Mouse (Mus musculus) forebrain, embryonic 13.5 days (tissue): ENCODE data around the gene Lhfpl2. TPM values are rescaled to one million over a fixed set of nuclear protein-coding genes. Genes with fewer than 3 reads are reported as not detected.

Experiments
- ATAC-seq: fragments of 200-750 bp; cut with Nextera tagmentation; 2 replicates; pipeline ENCODE4 v1.8.0; 2017
- H3K27ac ChIP-seq: fragments of 300-500 bp; sonication (generic); 2 replicates; pipeline ENCODE4 v1.5.1; 2015; ENCODE audit warnings: inconsistent platforms, mild to moderate bottlenecking, moderate library complexity
- H3K27me3 ChIP-seq: fragments of 300-500 bp; sonication (generic); 2 replicates; pipeline ENCODE4 v1.6.1; 2015; ENCODE audit warnings: mild to moderate bottlenecking, inconsistent platforms
- H3K36me3 ChIP-seq: fragments of 300-500 bp; sonication (generic); 2 replicates; pipeline ENCODE4 v1.6.1; 2015; ENCODE audit warnings: mild to moderate bottlenecking, inconsistent platforms; ENCODE audit not compliant: poor library complexity, severe bottlenecking
- H3K4me1 ChIP-seq: fragments of 300-500 bp; sonication (generic); 2 replicates; pipeline ENCODE4 v1.6.1; 2015; ENCODE audit warnings: inconsistent platforms
- H3K4me2 ChIP-seq: fragments of 300-500 bp; sonication (generic); 2 replicates; pipeline ENCODE4 v1.6.1; 2015; ENCODE audit warnings: inconsistent platforms, mild to moderate bottlenecking, moderate library complexity
- H3K4me3 ChIP-seq: fragments of 300-500 bp; sonication (generic); 2 replicates; pipeline ENCODE4 v1.5.1; 2015; ENCODE audit warnings: mild to moderate bottlenecking, inconsistent platforms
- H3K9ac ChIP-seq: fragments of 300-500 bp; sonication (generic); 2 replicates; pipeline ENCODE4 v1.6.1; 2015; ENCODE audit warnings: mild to moderate bottlenecking, inconsistent platforms
- H3K9me3 ChIP-seq: fragments of 300-500 bp; sonication (generic); replicated peaks from 2 replicates; pipeline ENCODE4 v1.6.1; 2016; ENCODE audit warnings: inconsistent platforms
- WGBS: fragments of 180-500 bp; shearing (Covaris S2); methylation state at CpG from one replicate; pipeline ENCODE4 v1.1.7; 2015; 5-methylcytosine and 5-hydroxymethylcytosine counted together
- polyA plus RNA-seq: library from polyadenylated mRNA; unstranded; fragments of >200 nt; fragmentation: Nextera tagmentation; extraction: Ambion mirVana; gene quantifications from 2 replicates; pipeline ENCODE4 v1.2.1, GENCODE M21; 2015

Gene Lhfpl2
- polyA plus RNA-seq, 1 experiment from 2014 or later, result 10.1 TPM

DNA sequence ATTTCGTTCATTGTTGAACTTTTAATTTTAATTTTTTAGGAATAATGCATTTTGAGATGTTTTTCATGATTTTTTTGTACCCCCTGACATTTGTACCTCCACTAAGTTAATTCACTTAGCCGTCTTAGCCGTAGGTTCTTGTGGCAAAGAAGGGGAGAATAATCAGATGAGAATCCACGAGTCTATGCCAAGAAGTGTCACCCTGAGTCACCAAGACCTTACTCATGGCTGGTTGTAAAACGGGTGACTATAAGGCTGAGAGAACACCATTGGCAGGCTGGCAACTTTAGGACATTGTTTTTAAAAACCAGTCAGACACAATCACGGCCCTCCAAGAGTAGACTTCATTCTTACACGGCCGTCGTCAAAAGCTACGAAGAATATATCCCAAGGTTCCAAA, 95.2 kb downstream of the Lhfpl2 start:
- Histone ChIP-seq H3K4me1 (no peaks in the 10 kb centered on the region), H3K27me3 (no peaks in the 10 kb centered on the region), H3K4me2 (no peak overlapping the region), H3K27ac (no peak overlapping the region), H3K36me3 (no peaks in the 10 kb centered on the region), H3K9me3 (no peaks in the 10 kb centered on the region), H3K4me3 (no peak overlapping the region), H3K9ac (no peak overlapping the region)
- no peak for ATAC-seq
- 93% methylated on average over 10 of the region's 10 CpGs for WGBS

DNA sequence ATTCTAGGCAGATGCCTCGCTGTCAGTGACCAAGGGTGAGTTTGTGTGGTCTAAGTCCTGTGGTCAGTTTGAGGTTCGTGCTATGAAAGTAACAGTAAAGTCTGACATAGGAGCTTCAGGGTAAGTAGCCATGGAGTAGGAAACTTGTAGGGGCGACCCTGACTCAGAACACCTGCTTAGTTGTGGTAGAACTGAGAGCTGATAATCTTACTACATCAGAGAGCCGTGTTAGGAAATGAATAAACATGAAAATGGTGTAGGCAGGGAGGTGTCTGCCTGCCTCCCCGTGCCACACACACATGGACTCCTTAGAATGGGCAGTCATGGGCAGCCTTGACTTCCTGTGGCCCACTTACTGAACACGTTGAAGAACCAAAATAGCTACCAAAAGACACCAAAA, 96.1 kb downstream of the Lhfpl2 start:
- H3K27ac ChIP-seq, result no peak overlapping the region
- no peak overlapping the region for H3K4me2 ChIP-seq
- no peaks in the 10 kb centered on the region for H3K36me3 ChIP-seq
- H3K9me3 ChIP-seq, result no peaks in the 10 kb centered on the region
- no peak overlapping the region for H3K4me3 ChIP-seq
- no peak for ATAC-seq
- 92% methylated on average over 6 of the region's 6 CpGs for WGBS
- H3K27me3 ChIP-seq, result no peaks in the 10 kb centered on the region
- H3K4me1 ChIP-seq, result 0 out of 2 replicates have a peak, but pooled peaks cover under 1% of the 10 kb centered on the region
- H3K9ac ChIP-seq, result no peak overlapping the region

DNA sequence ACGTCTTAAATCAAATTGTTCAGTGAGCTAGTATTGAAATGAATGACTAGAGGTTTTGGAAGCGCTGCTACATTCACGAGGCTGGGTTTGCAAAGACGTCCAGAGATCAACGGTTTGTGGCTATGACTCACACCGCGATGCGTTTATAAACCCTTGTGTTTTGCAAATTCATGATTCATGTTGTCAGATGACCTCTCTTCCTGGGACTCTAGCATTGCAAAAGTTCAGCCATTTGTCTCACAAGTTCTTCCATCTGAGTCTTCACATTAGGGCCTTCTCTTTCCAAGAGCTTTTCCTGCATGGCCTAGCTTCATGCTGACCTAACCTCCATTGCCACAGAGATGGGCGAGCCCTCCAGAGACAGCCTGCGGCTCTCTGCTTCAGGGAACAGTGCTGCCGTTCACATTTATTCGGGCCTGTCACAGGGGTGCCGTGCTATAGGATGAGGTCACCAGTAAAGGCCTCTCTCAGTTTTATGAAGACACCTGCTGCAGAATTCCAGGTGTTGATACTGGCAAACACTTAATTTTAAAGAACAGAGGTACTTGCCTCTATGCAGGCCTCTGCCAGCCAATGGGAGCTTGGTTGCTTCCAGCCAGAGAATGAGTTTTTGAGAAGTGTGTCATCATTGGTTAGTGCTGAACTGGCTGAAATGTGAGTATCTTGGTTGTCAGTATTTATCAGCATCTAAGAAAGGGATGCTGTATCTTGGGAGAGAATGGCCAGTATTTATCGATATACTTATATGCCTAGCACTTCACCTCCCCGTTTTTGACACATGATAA, 97.1 kb downstream of the Lhfpl2 start:
- Histone ChIP-seq H3K4me2 (no peak overlapping the region), H3K9me3 (no peaks in the 10 kb centered on the region), H3K9ac (no peak overlapping the region), H3K4me3 (no peak overlapping the region), H3K36me3 (no peaks in the 10 kb centered on the region), H3K27ac (no peak overlapping the region), H3K27me3 (no peaks in the 10 kb centered on the region), H3K4me1 (peaks cover 6% of the 10 kb centered on the region; the same call in 1 of the 2 replicates)
- WGBS, result 90% methylated on average over 15 of the region's 15 CpGs
- no peak for ATAC-seq

DNA sequence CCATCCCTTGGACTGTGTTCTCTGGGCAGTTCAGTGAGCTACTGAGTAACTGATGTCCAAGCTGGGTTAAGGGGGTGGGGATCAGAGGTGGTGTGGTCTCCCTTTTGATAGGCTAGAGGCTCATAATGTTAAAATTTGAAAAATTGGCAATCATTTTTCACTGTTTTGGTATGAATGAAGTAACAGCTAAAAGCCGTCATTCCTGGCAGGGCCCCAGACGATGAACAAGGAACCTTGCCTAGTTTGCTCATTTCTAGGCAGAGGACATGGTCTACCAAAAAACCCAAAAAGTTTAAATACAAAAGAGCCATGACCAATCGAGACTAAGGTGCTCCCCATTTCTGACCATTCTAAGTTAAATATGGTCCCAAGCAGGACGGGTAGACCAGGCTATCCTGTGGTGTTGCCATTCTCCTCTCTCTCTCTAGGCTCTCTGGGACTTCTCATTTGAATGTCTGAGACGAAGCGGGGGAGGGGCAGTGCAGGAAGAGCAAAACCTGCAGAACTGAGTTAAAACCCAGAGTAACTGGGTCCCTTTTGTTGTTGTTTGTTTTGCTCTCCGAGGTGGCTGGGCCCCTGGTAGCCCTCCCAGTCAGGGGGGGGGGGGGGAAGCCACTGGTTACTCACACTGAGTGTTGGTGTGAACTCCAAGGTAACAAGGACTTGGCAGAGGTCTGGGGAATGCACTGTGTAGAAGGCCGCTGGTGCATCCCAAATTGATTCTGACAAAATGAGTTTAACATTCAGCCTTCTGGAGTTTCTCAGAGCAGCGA, 98.2 kb downstream of the Lhfpl2 start:
- Histone ChIP-seq H3K36me3 (no peaks in the 10 kb centered on the region), H3K9me3 (no peaks in the 10 kb centered on the region), H3K4me3 (no peak overlapping the region), H3K27me3 (no peaks in the 10 kb centered on the region), H3K9ac (no peak overlapping the region), H3K4me1 (peaks cover 6% of the 10 kb centered on the region; the same call in 1 of the 2 replicates), H3K4me2 (no peak overlapping the region), H3K27ac (no peak overlapping the region)
- 44% methylated on average over 9 of the region's 9 CpGs for WGBS
- ATAC-seq, result no peak

DNA sequence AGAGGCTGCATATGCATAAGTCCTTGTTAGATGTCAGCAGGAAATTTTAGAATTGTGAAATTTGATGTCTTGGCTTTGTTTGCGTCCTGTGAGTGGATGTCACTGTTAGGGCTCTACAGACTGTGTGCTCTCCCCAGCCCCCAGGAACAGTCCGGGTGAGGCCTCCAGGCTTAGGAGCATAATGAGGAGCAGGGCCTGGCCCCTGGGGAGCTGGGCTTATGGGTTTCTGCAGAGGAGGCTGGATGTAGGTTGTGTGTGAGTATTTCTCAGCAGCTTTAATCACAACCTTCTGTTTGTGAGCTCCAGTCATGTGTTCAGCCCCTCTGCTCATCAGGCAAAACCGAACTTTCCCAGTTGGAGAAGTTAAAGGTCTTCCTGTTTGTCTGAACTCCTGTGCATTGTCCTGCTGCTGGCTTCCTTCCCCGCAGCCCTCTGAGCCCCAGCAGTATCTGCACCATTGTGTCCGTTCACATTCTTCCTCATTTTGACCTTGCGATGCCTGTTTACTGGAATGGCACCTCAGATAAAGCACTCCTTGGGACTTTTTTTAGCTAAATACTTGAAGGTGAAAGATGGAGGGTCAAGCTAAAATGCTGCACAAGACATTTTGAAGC, 101.4 kb downstream of the Lhfpl2 start:
- Histone ChIP-seq H3K4me1 (peaks cover 6% of the 10 kb centered on the region; the same call in 1 of the 2 replicates), H3K4me2 (no peak overlapping the region), H3K36me3 (no peaks in the 10 kb centered on the region), H3K27ac (no peak overlapping the region), H3K27me3 (no peaks in the 10 kb centered on the region), H3K9ac (no peak overlapping the region), H3K9me3 (no peaks in the 10 kb centered on the region), H3K4me3 (no peak overlapping the region)
- ATAC-seq, result no peak
- 55% methylated on average over 6 of the region's 6 CpGs for WGBS

DNA sequence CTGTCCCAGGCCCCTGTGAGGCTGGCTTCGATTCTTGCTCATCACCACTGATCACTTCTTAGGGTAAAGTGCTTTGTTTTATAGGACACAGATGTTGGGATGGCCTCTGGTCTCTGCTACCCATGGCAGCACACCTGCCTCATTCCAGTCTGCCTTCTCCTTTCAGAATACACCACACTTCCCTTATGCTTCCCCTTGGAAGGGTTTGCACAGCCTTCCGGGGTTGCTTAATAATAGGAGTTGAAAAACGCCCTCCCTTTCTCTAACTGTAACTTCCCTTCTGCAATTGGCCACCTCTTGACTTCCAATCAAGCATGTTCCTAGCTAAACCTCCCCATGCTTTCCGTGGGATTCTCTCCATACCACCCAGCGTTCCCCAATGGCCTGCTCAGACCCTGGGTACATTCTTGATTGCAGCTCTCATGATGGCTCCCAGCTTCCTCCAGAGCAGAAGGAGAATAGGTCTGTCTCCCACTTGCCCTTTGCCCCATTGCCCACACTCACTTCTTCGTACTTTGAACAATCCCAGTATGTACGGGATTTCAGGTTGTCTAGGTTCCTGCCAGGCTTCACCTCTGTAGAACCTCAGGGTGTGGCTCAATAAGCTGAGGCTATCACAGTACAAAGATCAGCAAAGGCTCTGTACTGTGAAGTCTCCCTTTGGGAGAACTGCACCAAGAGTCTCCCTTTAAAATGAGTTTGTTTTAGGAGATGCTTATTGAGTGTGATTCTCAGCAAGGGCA, 102.1 kb downstream of the Lhfpl2 start:
- no peaks in the 10 kb centered on the region for H3K27me3 ChIP-seq
- H3K4me1 ChIP-seq, result peaks cover 6% of the 10 kb centered on the region; the same call in 1 of the 2 replicates
- H3K9me3 ChIP-seq, result no peaks in the 10 kb centered on the region
- no peak for ATAC-seq
- no peak overlapping the region for H3K4me2 ChIP-seq
- 86% methylated on average over 7 of the region's 7 CpGs for WGBS
- H3K27ac ChIP-seq, result no peak overlapping the region
- H3K36me3 ChIP-seq, result no peaks in the 10 kb centered on the region
- H3K9ac ChIP-seq, result no peak overlapping the region
- H3K4me3 ChIP-seq, result no peak overlapping the region

DNA sequence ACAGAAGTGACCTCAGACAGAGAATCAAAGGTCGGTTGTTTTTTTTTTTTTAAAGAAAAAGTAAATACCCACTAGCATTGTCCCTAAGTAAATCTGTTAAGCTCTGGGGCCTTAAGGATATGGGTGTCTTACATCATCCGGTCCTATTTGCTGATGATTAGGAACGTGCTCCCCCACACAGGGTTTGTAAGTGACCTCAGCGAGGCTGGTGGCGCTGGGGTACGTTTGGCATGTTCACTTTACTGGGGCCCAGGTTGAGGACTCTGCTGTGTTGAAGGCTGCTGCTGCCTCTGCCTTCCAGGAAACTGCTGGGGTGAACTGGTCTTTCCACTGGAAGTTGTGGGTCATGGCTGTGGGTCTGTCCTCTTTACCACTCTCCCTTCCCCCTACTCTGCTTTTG, 106.9 kb downstream of the Lhfpl2 start:
- H3K4me2 ChIP-seq, result no peak overlapping the region
- no peaks in the 10 kb centered on the region for H3K36me3 ChIP-seq
- no peaks in the 10 kb centered on the region for H3K9me3 ChIP-seq
- ATAC-seq, result no peak
- H3K4me3 ChIP-seq, result no peak overlapping the region
- peaks cover 3% of the 10 kb centered on the region; the same call in 1 of the 2 replicates for H3K4me1 ChIP-seq
- no peak overlapping the region for H3K27ac ChIP-seq
- no peak overlapping the region for H3K9ac ChIP-seq
- 82% methylated on average over 6 of the region's 6 CpGs for WGBS
- H3K27me3 ChIP-seq, result no peaks in the 10 kb centered on the region

DNA sequence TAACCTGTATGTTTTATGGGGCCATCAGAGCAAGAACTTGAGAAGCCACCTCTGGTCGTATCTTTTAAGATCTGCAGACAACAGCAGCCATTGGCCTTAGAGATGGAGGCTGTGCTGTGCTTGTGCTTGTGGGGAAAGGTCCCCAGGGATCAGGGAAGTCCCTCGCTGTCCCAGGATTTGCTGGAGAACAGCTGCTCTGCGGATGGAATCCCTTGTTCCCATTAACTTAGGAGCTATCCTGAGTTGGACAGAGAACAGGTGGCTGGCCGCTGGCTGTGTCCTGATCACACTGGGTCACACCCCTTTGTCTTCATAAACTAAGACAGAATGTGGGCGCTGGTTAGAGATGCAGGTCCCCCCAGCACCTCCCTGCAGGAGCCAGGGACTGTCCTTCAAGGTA, 110.7 kb downstream of the Lhfpl2 start:
- Histone ChIP-seq H3K27ac (no peak overlapping the region), H3K27me3 (peaks cover 11% of the 10 kb centered on the region), H3K9ac (no peak overlapping the region), H3K9me3 (no peaks in the 10 kb centered on the region), H3K4me3 (no peak overlapping the region), H3K4me2 (no peak overlapping the region), H3K4me1 (peaks cover 14% of the 10 kb centered on the region), H3K36me3 (no peaks in the 10 kb centered on the region)
- ATAC-seq, result no peak
- WGBS, result 84% methylated on average over 5 of the region's 5 CpGs

DNA sequence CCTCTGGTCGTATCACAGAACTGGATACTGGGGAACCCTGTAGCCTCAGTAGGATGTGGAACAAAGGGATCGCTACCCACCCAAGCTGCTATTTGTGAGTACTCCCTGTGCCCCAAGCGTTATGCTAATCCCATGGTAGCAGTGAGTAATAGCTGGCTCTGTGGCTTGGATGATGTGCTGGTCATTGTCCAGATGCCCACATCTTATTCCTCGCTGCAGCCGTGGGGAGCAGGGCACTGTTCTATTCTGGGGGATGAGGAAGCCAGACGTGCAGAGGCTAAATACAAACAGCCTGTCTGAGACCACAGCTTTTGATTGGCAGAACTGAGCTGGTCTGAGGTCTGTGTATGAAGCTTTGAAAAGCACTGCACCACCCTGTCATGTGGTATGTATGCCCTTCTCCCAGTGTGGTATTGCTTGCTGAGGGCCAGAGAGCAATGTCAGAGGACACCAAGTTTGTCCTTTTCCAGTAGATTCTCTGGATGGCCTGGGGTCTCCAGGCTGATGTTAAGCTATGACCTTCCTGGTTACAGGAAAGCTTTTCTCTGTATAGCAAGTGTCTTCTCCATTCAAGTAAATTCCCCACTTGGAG, 111.8 kb downstream of the Lhfpl2 start:
- peaks cover 25% of the 10 kb centered on the region for H3K4me1 ChIP-seq
- 55% methylated on average over 6 of the region's 6 CpGs for WGBS
- H3K4me3 ChIP-seq, result no peak overlapping the region
- H3K9ac ChIP-seq, result no peak overlapping the region
- ATAC-seq, result no peak
- no peaks in the 10 kb centered on the region for H3K36me3 ChIP-seq
- peaks cover 11% of the 10 kb centered on the region for H3K27me3 ChIP-seq
- H3K4me2 ChIP-seq, result no peak overlapping the region
- no peak overlapping the region for H3K27ac ChIP-seq
- no peaks in the 10 kb centered on the region for H3K9me3 ChIP-seq

DNA sequence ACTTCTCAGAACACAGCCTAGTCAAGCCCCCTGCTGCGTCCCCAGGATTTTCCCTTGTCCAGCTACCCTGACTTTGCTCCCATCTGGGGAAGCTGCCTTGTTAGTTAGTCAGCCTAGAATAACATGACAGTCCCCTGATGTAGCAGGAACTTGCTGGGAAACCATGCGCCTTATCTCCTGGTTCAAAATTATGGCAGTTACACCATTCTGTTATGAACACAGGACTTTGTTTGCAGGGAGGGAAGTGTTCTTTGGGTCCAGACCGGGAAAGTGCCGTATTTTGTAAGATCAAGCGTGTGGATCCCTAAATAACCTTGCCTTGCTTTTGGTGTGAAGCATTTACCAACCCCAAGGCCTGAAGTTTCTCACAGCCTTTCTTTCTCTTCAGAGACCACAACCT, 114.0 kb downstream of the Lhfpl2 start:
- Histone ChIP-seq H3K27me3 (peaks cover 22% of the 10 kb centered on the region), H3K4me2 (no peak overlapping the region), H3K4me3 (no peak overlapping the region), H3K36me3 (no peaks in the 10 kb centered on the region), H3K9me3 (no peaks in the 10 kb centered on the region), H3K27ac (no peak overlapping the region), H3K9ac (no peak overlapping the region), H3K4me1 (peaks cover 33% of the 10 kb centered on the region)
- 37% methylated on average over 5 of the region's 5 CpGs for WGBS
- no peak for ATAC-seq

DNA sequence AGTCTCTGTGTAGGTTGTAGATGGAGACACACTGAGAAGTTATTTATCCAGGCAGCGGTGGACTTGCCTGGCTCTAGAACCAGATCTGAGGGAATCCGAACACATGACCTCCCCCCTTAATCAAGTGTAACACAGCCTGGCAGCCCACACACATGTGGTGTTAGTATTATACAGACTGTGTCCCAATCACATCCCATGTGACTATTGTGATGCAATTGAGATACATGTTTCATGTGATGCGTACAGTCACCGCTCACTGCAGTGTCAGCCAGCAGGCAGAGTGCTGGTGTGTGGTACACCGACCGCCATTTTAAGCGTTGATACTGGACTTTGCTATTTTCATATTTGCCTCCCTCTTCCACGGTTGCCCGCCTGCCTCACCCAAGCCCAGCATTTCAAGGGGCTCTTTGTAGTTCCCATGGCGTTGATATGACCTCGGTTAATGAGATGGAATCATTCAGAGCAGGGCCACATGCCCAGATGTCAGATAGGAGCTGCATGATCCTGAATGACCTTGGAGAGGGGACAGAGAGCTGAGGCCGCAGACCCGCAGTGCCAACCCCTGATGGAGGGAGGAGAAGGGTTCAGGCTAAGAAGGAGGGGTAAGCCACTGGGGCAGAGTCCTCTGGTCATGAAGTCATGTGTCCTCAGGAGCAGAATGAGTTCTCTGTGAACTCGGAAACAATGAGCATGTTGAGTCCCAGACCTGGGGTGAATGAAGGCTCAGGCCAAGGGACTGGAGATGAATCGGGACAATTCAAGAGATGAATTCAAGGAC, 115.1 kb downstream of the Lhfpl2 start:
- Histone ChIP-seq H3K9me3 (no peaks in the 10 kb centered on the region), H3K9ac (no peak overlapping the region), H3K36me3 (no peaks in the 10 kb centered on the region), H3K4me1 (peaks cover 33% of the 10 kb centered on the region), H3K4me2 (no peak overlapping the region; the same call in 1 of the 2 replicates), H3K27ac (no peak overlapping the region), H3K4me3 (no peak overlapping the region), H3K27me3 (peaks cover 22% of the 10 kb centered on the region)
- peak; percentile 28; the same call in 1 of the 2 replicates for ATAC-seq
- 77% methylated on average over 15 of the region's 15 CpGs for WGBS
